Mouse (Mus musculus) embryonic facial prominence, embryonic 11.5 days (tissue): ENCODE results near the gene Stat6. TPM values are rescaled to one million over a fixed set of nuclear protein-coding genes. Genes with fewer than 3 reads are reported as not detected.

Experiments
- ATAC-seq: fragments of 200-750 bp; cut with Nextera tagmentation; replicated peaks from 2 replicates; pipeline ENCODE4 v1.8.0; 2017; ENCODE audit warnings: low read depth; ENCODE audit not compliant: insufficient number of reproducible peaks, low FRiP score, low TSS enrichment
- DNase-seq: peaks from one replicate; pipeline ENCODE4 v3.0.0-alpha.2; 2015; ENCODE audit warnings: low spot score
- H3K27ac ChIP-seq: fragments of 300-500 bp; sonication (generic); replicated peaks from 2 replicates; pipeline ENCODE4 v1.5.1; 2014; ENCODE audit warnings: mild to moderate bottlenecking, low read depth, low read length, control low read depth
- H3K27me3 ChIP-seq: fragments of 300-500 bp; sonication (generic); 2 replicates; pipeline ENCODE4 v1.6.1; 2014; ENCODE audit warnings: mild to moderate bottlenecking, low read length, moderate library complexity, mixed read lengths; ENCODE audit not compliant: control insufficient read depth, insufficient read depth
- H3K36me3 ChIP-seq: fragments of 300-500 bp; sonication (generic); replicated peaks from 2 replicates; pipeline ENCODE4 v1.6.1; 2014; ENCODE audit warnings: low read depth, mild to moderate bottlenecking, low read length, moderate library complexity, mixed read lengths; ENCODE audit not compliant: control insufficient read depth, insufficient read depth
- H3K4me1 ChIP-seq: fragments of 300-500 bp; sonication (generic); 2 replicates; pipeline ENCODE4 v1.6.1; 2014; ENCODE audit warnings: low read length, mixed read lengths; ENCODE audit not compliant: control insufficient read depth, insufficient read depth
- H3K4me2 ChIP-seq: fragments of 300-500 bp; sonication (generic); 2 replicates; pipeline ENCODE4 v1.6.1; 2014; ENCODE audit warnings: low read depth, mild to moderate bottlenecking, control low read depth, low read length, moderate library complexity
- H3K4me3 ChIP-seq: fragments of 300-500 bp; sonication (generic); 2 replicates; pipeline ENCODE4 v1.5.1; 2014; ENCODE audit warnings: low read depth, low read length, control low read depth
- H3K9ac ChIP-seq: fragments of 300-500 bp; sonication (generic); replicated peaks from 2 replicates; pipeline ENCODE4 v1.6.1; 2014; ENCODE audit warnings: mild to moderate bottlenecking, control low read depth, low read length
- H3K9me3 ChIP-seq: fragments of 300-500 bp; sonication (generic); replicated peaks from 2 replicates; pipeline ENCODE4 v1.6.1; 2016; ENCODE audit warnings: mild to moderate bottlenecking, low read length, inconsistent platforms, mixed read lengths; ENCODE audit not compliant: control insufficient read depth
- WGBS: fragments of 180-500 bp; shearing (Covaris S2); extraction: QIAGEN DNeasy Blood & Tissue Kit; methylation state at CpG from one replicate; pipeline ENCODE4 v1.1.7; 2014; 5-methylcytosine and 5-hydroxymethylcytosine counted together
- polyA plus RNA-seq: library from polyadenylated mRNA; unstranded; fragments of >200 nt; fragmentation: Nextera tagmentation; extraction: Ambion mirVana; gene quantifications from 2 replicates; pipeline ENCODE4 v1.2.1, GENCODE M21; 2014

The Stat6 gene
- polyA plus RNA-seq = 8.1 and 8.2 TPM in 2 replicates

- peak; percentile 66 for DNase-seq
- WGBS = 4% methylated on average over 36 of the region's 37 CpGs
- Histone ChIP-seq H3K27me3 (no peaks in the 10 kb centered on the region), H3K4me1 (peaks cover 11% of the 10 kb centered on the region), H3K4me3 (peak within 1 kb of the TSS; percentile 26), H3K9ac (peak within 1 kb of the TSS; percentile 38), H3K4me2 (peak within 1 kb of the TSS; percentile 60), H3K27ac (peak within 1 kb of the TSS; percentile 64; the same call in 1 of the 2 replicates), H3K36me3 (no peaks in the 10 kb centered on the region), H3K9me3 (no peaks in the 10 kb centered on the region)
- ATAC-seq = peak; percentile 51
Measured at GRCm38 (mm10) chr10:127642772-127643552, at the start of gene Stat6. TSS of gene Stat6 (plus strand) at chr10:127642986.

GRCm38 (mm10) chr10:127594405-127594804 lies 48.4 kb upstream of the Stat6 start:
- Histone ChIP-seq H3K9ac (no peak overlapping the region), H3K4me3 (no peak overlapping the region), H3K9me3 (no peaks in the 10 kb centered on the region), H3K27me3 (no peaks in the 10 kb centered on the region), H3K36me3 (peaks cover 14% of the 10 kb centered on the region), H3K27ac (no peak overlapping the region), H3K4me1 (no peaks in the 10 kb centered on the region; the same call in 1 of the 2 replicates), H3K4me2 (no peak overlapping the region)
- 93% methylated on average over 8 of the region's 8 CpGs for WGBS
- no peak for DNase-seq
- no peak for ATAC-seq

GRCm38 (mm10) chr10:127594930-127595715 lies 47.7 kb upstream of the Stat6 start:
- H3K27me3 ChIP-seq = no peaks in the 10 kb centered on the region
- no peak overlapping the region for H3K4me3 ChIP-seq
- H3K4me2 ChIP-seq = no peak overlapping the region
- ATAC-seq (no peak), DNase-seq (no peak)
- 90% methylated on average over 30 of the region's 30 CpGs for WGBS
- no peak overlapping the region for H3K9ac ChIP-seq
- H3K4me1 ChIP-seq = peaks cover under 1% of the 10 kb centered on the region; the same call in 1 of the 2 replicates
- H3K36me3 ChIP-seq = peaks cover 14% of the 10 kb centered on the region
- no peak overlapping the region for H3K27ac ChIP-seq
- no peaks in the 10 kb centered on the region for H3K9me3 ChIP-seq

GRCm38 (mm10) chr10:127596321-127596941 lies 46.4 kb upstream of the Stat6 start:
- H3K9me3 ChIP-seq = no peaks in the 10 kb centered on the region
- 68% methylated on average over 7 of the region's 7 CpGs for WGBS
- no peak overlapping the region for H3K27ac ChIP-seq
- no peak overlapping the region for H3K4me2 ChIP-seq
- H3K36me3 ChIP-seq = peaks cover 11% of the 10 kb centered on the region
- DNase-seq (no peak), ATAC-seq (no peak)
- no peak overlapping the region for H3K4me3 ChIP-seq
- no peak overlapping the region for H3K9ac ChIP-seq
- H3K27me3 ChIP-seq = no peaks in the 10 kb centered on the region; the same call in 1 of the 2 replicates
- peaks cover 4% of the 10 kb centered on the region; the same call in 1 of the 2 replicates for H3K4me1 ChIP-seq

- H3K9ac ChIP-seq = no peak overlapping the region
- 69% methylated on average over 5 of the region's 5 CpGs for WGBS
Measured at GRCm38 (mm10) chr10:127597311-127597901, 45.4 kb upstream of the Stat6 start.

GRCm38 (mm10) chr10:127598607-127599006 lies 44.2 kb upstream of the Stat6 start:
- no peak overlapping the region for H3K27ac ChIP-seq

More at GRCm38 (mm10) chr10:127597311-127597901, 45.4 kb upstream of the Stat6 start:
- Histone ChIP-seq H3K36me3 (peaks cover 11% of the 10 kb centered on the region), H3K4me1 (peaks cover 4% of the 10 kb centered on the region; the same call in 1 of the 2 replicates), H3K4me2 (0 out of 2 replicates have a peak overlapping the region, but pooled peaks have one; percentile 6), H3K4me3 (no peak overlapping the region), H3K27ac (no peak overlapping the region; the same call in 1 of the 2 replicates), H3K9me3 (no peaks in the 10 kb centered on the region), H3K27me3 (no peaks in the 10 kb centered on the region; the same call in 1 of the 2 replicates)
- ATAC-seq (no peak), DNase-seq (peak; percentile 68)

GRCm38 (mm10) chr10:127599252-127599651 lies 43.5 kb upstream of the Stat6 start:
- peaks cover 6% of the 10 kb centered on the region for H3K36me3 ChIP-seq
- no peak overlapping the region for H3K4me3 ChIP-seq

More at GRCm38 (mm10) chr10:127598607-127599006, 44.2 kb upstream of the Stat6 start:
- H3K4me3 ChIP-seq = no peak overlapping the region
- no peaks in the 10 kb centered on the region for H3K9me3 ChIP-seq
- peaks cover 6% of the 10 kb centered on the region for H3K36me3 ChIP-seq
- H3K9ac ChIP-seq = no peak overlapping the region
- 46% methylated on average over 8 of the region's 8 CpGs for WGBS
- ATAC-seq (no peak), DNase-seq (no peak)
- no peak overlapping the region for H3K4me2 ChIP-seq
- H3K4me1 ChIP-seq = peaks cover 4% of the 10 kb centered on the region; the same call in 1 of the 2 replicates
- H3K27me3 ChIP-seq = no peaks in the 10 kb centered on the region; the same call in 1 of the 2 replicates

More at GRCm38 (mm10) chr10:127599252-127599651, 43.5 kb upstream of the Stat6 start:
- WGBS = 74% methylated on average over 11 of the region's 11 CpGs
- Histone ChIP-seq H3K4me1 (peaks cover 4% of the 10 kb centered on the region; the same call in 1 of the 2 replicates), H3K9me3 (no peaks in the 10 kb centered on the region), H3K27ac (no peak overlapping the region), H3K27me3 (no peaks in the 10 kb centered on the region; the same call in 1 of the 2 replicates), H3K9ac (no peak overlapping the region), H3K4me2 (no peak overlapping the region)
- DNase-seq (no peak), ATAC-seq (no peak)
